Mouse (Mus musculus) MEL (cell line): ENCODE data around the gene Acvr1b. TPM values are rescaled to one million over a fixed set of nuclear protein-coding genes. Genes with fewer than 3 reads are reported as not detected.

ENCODE experiments used
- DNase-seq: peaks from one replicate; pipeline ENCODE4 v3.0.0; 2011; ENCODE audit warnings: low read depth, low spot score
- H3K27ac ChIP-seq: 2 replicates; pipeline ENCODE4 v1.5.1; 2012; ENCODE audit warnings: low read depth, mild to moderate bottlenecking, control low read depth, low read length, moderate library complexity; ENCODE audit not compliant: control insufficient read depth
- H3K27me3 ChIP-seq, 2 experiments: fragments of 150-350 bp in 1 of 2; sonication (generic) in 1 of 2; 2 replicates each; pipeline ENCODE4 v1.6.1; 2012; ENCODE audit warnings: low read length in 2 of 2, mild to moderate bottlenecking in 2 of 2, improper control_type of control experiment in 1 of 2, moderate library complexity in 1 of 2; ENCODE audit not compliant: insufficient read depth in 2 of 2, control insufficient read depth in 1 of 2
- H3K36me3 ChIP-seq, 2 experiments: 2 replicates each; pipeline ENCODE4 v1.6.1; 2012 to 2014; ENCODE audit warnings: low read length in 2 of 2, improper control_type of control experiment in 1 of 2, inconsistent platforms in 1 of 2, mild to moderate bottlenecking in 1 of 2; ENCODE audit not compliant: insufficient read depth in 2 of 2, control insufficient read depth in 1 of 2
- H3K4me1 ChIP-seq, 2 experiments: fragments of 150-350 bp in 1 of 2; sonication (generic) in 1 of 2; 2 replicates each; pipeline ENCODE4 v1.6.1; 2012; ENCODE audit warnings: low read length in 2 of 2, improper control_type of control experiment in 1 of 2, mild to moderate bottlenecking in 1 of 2; ENCODE audit not compliant: insufficient read depth in 2 of 2, control insufficient read depth in 1 of 2
- H3K4me3 ChIP-seq, 2 experiments: fragments of 150-350 bp in 1 of 2; sonication (generic) in 1 of 2; 2 replicates each; pipeline ENCODE4 v1.5.1; 2012; ENCODE audit warnings: low read depth in 2 of 2, low read length in 2 of 2, mild to moderate bottlenecking in 2 of 2, moderate library complexity in 2 of 2, control low read depth in 1 of 2, improper control_type of control experiment in 1 of 2; ENCODE audit not compliant: control insufficient read depth in 1 of 2, insufficient read depth in 1 of 2
- H3K79me2 ChIP-seq: 2 replicates; pipeline ENCODE4 v1.6.1; 2012; ENCODE audit warnings: mild to moderate bottlenecking, low read length, moderate library complexity; ENCODE audit not compliant: control insufficient read depth, poor library complexity, insufficient read depth
- H3K9ac ChIP-seq: 2 replicates; pipeline ENCODE4 v1.6.1; 2012; ENCODE audit warnings: low read depth, mild to moderate bottlenecking, control low read depth, low read length, moderate library complexity; ENCODE audit not compliant: control insufficient read depth, poor library complexity, severe bottlenecking
- H3K9me3 ChIP-seq: fragments of 150-350 bp; sonication (generic); replicated peaks from 2 replicates; pipeline ENCODE4 v1.6.1; 2012; ENCODE audit warnings: mild to moderate bottlenecking, low read length, improper control_type of control experiment, moderate library complexity; ENCODE audit not compliant: insufficient read depth
- CHD2 ChIP-seq: IDR thresholded peaks from 2 replicates; pipeline ENCODE4 v1.6.1; 2011; ENCODE audit warnings: low read length, improper control_type of control experiment
- CTCF ChIP-seq, 3 experiments: IDR thresholded peaks in 2 of 3; conservative IDR thresholded peaks in 1 of 3; 2 replicates each; pipeline ENCODE4 v1.5.1; 2011 to 2012; ENCODE audit warnings: low read length in 3 of 3, low read depth in 2 of 3, mild to moderate bottlenecking in 2 of 3, improper control_type of control experiment in 1 of 3, inconsistent platforms in 1 of 3, mixed read lengths in 1 of 3, moderate library complexity in 1 of 3; ENCODE audit not compliant: control insufficient read depth in 1 of 3, insufficient read depth in 1 of 3, poor library complexity in 1 of 3, severe bottlenecking in 1 of 3
- E2F4 ChIP-seq: IDR thresholded peaks from 2 replicates; pipeline ENCODE4 v1.6.1; 2011; ENCODE audit warnings: low read depth, low read length, improper control_type of control experiment, borderline replicate concordance
- ELF1 ChIP-seq: IDR thresholded peaks from 2 replicates; pipeline ENCODE4 v1.6.1; 2014; ENCODE audit warnings: low read depth, mild to moderate bottlenecking, inconsistent platforms, low read length, improper control_type of control experiment, moderate library complexity
- EP300 ChIP-seq, 2 experiments: IDR thresholded peaks; 2 replicates each; pipeline ENCODE4 v1.6.1; 2011; ENCODE audit warnings: improper control_type of control experiment in 2 of 2, low read length in 2 of 2, low read depth in 1 of 2, mild to moderate bottlenecking in 1 of 2
- ETS1 ChIP-seq: IDR thresholded peaks from 2 replicates; pipeline ENCODE4 v1.6.1; 2012; ENCODE audit warnings: low read depth, mild to moderate bottlenecking, inconsistent platforms, low read length, improper control_type of control experiment, moderate library complexity
- GABPA ChIP-seq: IDR thresholded peaks from 2 replicates; pipeline ENCODE4 v1.6.1; 2012; ENCODE audit warnings: low read depth, mild to moderate bottlenecking, inconsistent platforms, low read length, improper control_type of control experiment, moderate library complexity
- JUND ChIP-seq: IDR thresholded peaks from 2 replicates; pipeline ENCODE4 v1.6.1; 2011; ENCODE audit warnings: low read depth, mild to moderate bottlenecking, improper control_type of control experiment, low read length
- MAFK ChIP-seq: IDR thresholded peaks from 2 replicates; pipeline ENCODE4 v1.6.1; 2011; ENCODE audit warnings: low read depth, mild to moderate bottlenecking, low read length, improper control_type of control experiment, borderline replicate concordance
- MAX ChIP-seq: IDR thresholded peaks from 2 replicates; pipeline ENCODE4 v1.6.1; 2011; ENCODE audit warnings: low read length, improper control_type of control experiment
- MAZ ChIP-seq: IDR thresholded peaks from 2 replicates; pipeline ENCODE4 v1.6.1; 2012; ENCODE audit warnings: low read depth, mild to moderate bottlenecking, inconsistent platforms, low read length, improper control_type of control experiment
- MEF2A ChIP-seq: IDR thresholded peaks from 2 replicates; pipeline ENCODE4 v1.6.1; 2014; ENCODE audit warnings: low read depth, mild to moderate bottlenecking, inconsistent platforms, low read length, improper control_type of control experiment; ENCODE audit not compliant: poor library complexity, insufficient replicate concordance, severe bottlenecking; ENCODE audit errors: extremely low read depth
- MXI1 ChIP-seq: IDR thresholded peaks from 2 replicates; pipeline ENCODE4 v1.6.1; 2011; ENCODE audit warnings: mild to moderate bottlenecking, low read depth, low read length, improper control_type of control experiment
- MYC ChIP-seq: IDR thresholded peaks from 2 replicates; pipeline ENCODE4 v1.6.1; 2011; ENCODE audit warnings: low read depth, mild to moderate bottlenecking, low read length, improper control_type of control experiment, moderate library complexity
- NELFE ChIP-seq: IDR thresholded peaks from 2 replicates; pipeline ENCODE4 v1.6.1; 2011; ENCODE audit warnings: low read depth, low read length, improper control_type of control experiment
- NRF1 ChIP-seq: IDR thresholded peaks from 2 replicates; pipeline ENCODE4 v1.6.1; 2014; ENCODE audit warnings: low read depth, mild to moderate bottlenecking, inconsistent platforms, low read length, improper control_type of control experiment, moderate library complexity; ENCODE audit not compliant: poor library complexity, insufficient read depth, severe bottlenecking
- POLR2AphosphoS2 ChIP-seq: IDR thresholded peaks from 2 replicates; pipeline ENCODE4 v1.6.1; 2011; ENCODE audit warnings: low read length, improper control_type of control experiment
- POLR2AphosphoS5 ChIP-seq: IDR thresholded peaks from 2 replicates; pipeline ENCODE4 v1.6.1; 2012; ENCODE audit warnings: low read depth, borderline replicate concordance, mild to moderate bottlenecking, inconsistent platforms, low read length, moderate library complexity, mixed read lengths
- RAD21 ChIP-seq: IDR thresholded peaks from 2 replicates; pipeline ENCODE4 v1.6.1; 2011; ENCODE audit warnings: mild to moderate bottlenecking, low read depth, low read length, improper control_type of control experiment
- RCOR1 ChIP-seq: IDR thresholded peaks from 2 replicates; pipeline ENCODE4 v1.6.1; 2012; ENCODE audit warnings: low read depth, mild to moderate bottlenecking, inconsistent platforms, low read length, improper control_type of control experiment
- SMC3 ChIP-seq: IDR thresholded peaks from 2 replicates; pipeline ENCODE4 v1.6.1; 2011; ENCODE audit warnings: low read depth, low read length, improper control_type of control experiment
- TAL1 ChIP-seq: IDR thresholded peaks from 2 replicates; pipeline ENCODE4 v1.6.1; 2012; ENCODE audit warnings: mild to moderate bottlenecking, inconsistent platforms, low read length, moderate library complexity, mixed read lengths
- TBP ChIP-seq: IDR thresholded peaks from 2 replicates; pipeline ENCODE4 v1.8.0; 2011; ENCODE audit warnings: low read depth, low read length, improper control_type of control experiment
- TCF12 ChIP-seq: IDR thresholded peaks from 2 replicates; pipeline ENCODE4 v1.6.1; 2014; ENCODE audit warnings: low read depth, mild to moderate bottlenecking, inconsistent platforms, low read length, improper control_type of control experiment, moderate library complexity
- UBTF ChIP-seq: IDR thresholded peaks from 2 replicates; pipeline ENCODE4 v1.6.1; 2012; ENCODE audit warnings: low read depth, mild to moderate bottlenecking, inconsistent platforms, low read length, improper control_type of control experiment, moderate library complexity, borderline replicate concordance; ENCODE audit not compliant: insufficient read depth
- USF1 ChIP-seq: IDR thresholded peaks from 2 replicates; pipeline ENCODE4 v1.6.1; 2014; ENCODE audit warnings: low read depth, mild to moderate bottlenecking, inconsistent platforms, low read length, improper control_type of control experiment, moderate library complexity
- USF2 ChIP-seq, 2 experiments: IDR thresholded peaks; 2 replicates each; pipeline ENCODE4 v1.6.1; 2011 to 2012; ENCODE audit warnings: improper control_type of control experiment in 2 of 2, low read length in 2 of 2, borderline replicate concordance in 1 of 2, inconsistent platforms in 1 of 2, low read depth in 1 of 2, mild to moderate bottlenecking in 1 of 2; ENCODE audit not compliant: insufficient read depth in 1 of 2
- ZKSCAN1 ChIP-seq: IDR thresholded peaks from 2 replicates; pipeline ENCODE4 v1.6.1; 2012; ENCODE audit warnings: low read depth, mild to moderate bottlenecking, inconsistent platforms, low read length, improper control_type of control experiment, moderate library complexity
- ZMIZ1 ChIP-seq: IDR thresholded peaks from 2 replicates; pipeline ENCODE4 v1.6.1; 2012; ENCODE audit warnings: low read depth, mild to moderate bottlenecking, inconsistent platforms, low read length, improper control_type of control experiment, moderate library complexity
- ZNF384 ChIP-seq: IDR thresholded peaks from 2 replicates; pipeline ENCODE4 v1.6.1; 2012; ENCODE audit warnings: low read depth, mild to moderate bottlenecking, inconsistent platforms, low read length, improper control_type of control experiment
- polyA plus RNA-seq, 2 experiments: library from polyadenylated mRNA; stranded (reverse) in 1 of 2; unstranded in 1 of 2; fragments of >175 nt in 1 of 2; fragments of >200 nt in 1 of 2; gene quantifications; 2 replicates each; pipeline versions ENCODE4 v1.2.1 to v1.2.4; 2012; ENCODE audit warnings: low replicate concordance in 2 of 2, low read depth in 1 of 2; ENCODE audit not compliant: insufficient read length in 2 of 2, insufficient read depth in 1 of 2, missing spikeins in 1 of 2
- total RNA-seq: library from RNA; depleted of rRNA; stranded (reverse); fragments of 300-350 nt; gene quantifications from 2 replicates; pipeline ENCODE4 v1.2.3, GENCODE M21; 2012

Acvr1b gene
- total and polyA plus RNA-seq, 3 experiments = 10.4 to 13.2 TPM; not detected in 1

- Histone ChIP-seq H3K27me3 (no peaks in the 10 kb centered on the region), H3K4me3 (no peak overlapping the region), H3K4me1 (peaks cover 34 to 36% of the 10 kb centered on the region in 2 experiments), H3K9me3 (no peaks in the 10 kb centered on the region), H3K36me3 (peaks cover 0 to 36% of the 10 kb centered on the region in 2 experiments; a peak in 2 of 4 replicates), H3K79me2 (no peaks in the 10 kb centered on the region; the same call in 1 of the 2 replicates), H3K9ac (no peak overlapping the region), H3K27ac (no peak overlapping the region)
- TF ChIP-seq USF1 (no peak), MXI1 (no peak), E2F4 (no peak), TAL1 (no peak), TBP (no peak), ETS1 (no peak), ZNF384 (no peak), ZKSCAN1 (no peak), MAX (no peak), USF2 (IDR thresholded peaks at IDR 0.05; ENCODE audit: borderline replicate concordance in 1 of 2, insufficient read depth in 1 of 2, low read depth in 1 of 2, low read length in 2 of 2) (no peak), GABPA (no peak), JUND (no peak), ELF1 (no peak), MAFK (no peak), RAD21 (no peak), NELFE (no peak), RCOR1 (no peak), CHD2 (no peak)
- no peak for DNase-seq
Measured at GRCm38 (mm10) chr15:101163056-101163458, 10.8 kb upstream of the Acvr1b start.

GRCm38 (mm10) chr15:101163854-101164253, 10.0 kb upstream of the Acvr1b start:
- DNase-seq = peak; percentile 72
- Histone ChIP-seq H3K9ac (peak overlapping the region; percentile 12), H3K36me3 (peaks cover 0 to 41% of the 10 kb centered on the region in 2 experiments; a peak in 2 of 4 replicates), H3K9me3 (no peaks in the 10 kb centered on the region), H3K27ac (peak overlapping the region; percentile 54), H3K4me1 (peaks cover 36 to 37% of the 10 kb centered on the region in 2 experiments), H3K4me3 (no peak overlapping the region; a peak in 1 of 4 replicates), H3K79me2 (no peaks in the 10 kb centered on the region; the same call in 1 of the 2 replicates), H3K27me3 (no peaks in the 10 kb centered on the region)
- no peak for TF ChIP-seq CHD2
- TF ChIP-seq POLR2AphosphoS5 = no peak
- TF ChIP-seq TBP = peak; percentile 92
- peak; percentile 73 to 83 for TF ChIP-seq EP300 (IDR thresholded peaks at IDR 0.05; ENCODE audit: low read depth in 1 of 2, low read length in 2 of 2)
- peak; percentile 35; the same call in 1 of the 2 replicates for TF ChIP-seq MAZ
- TF ChIP-seq ZMIZ1 = peak; percentile 65; the same call in 1 of the 2 replicates
- no peak for TF ChIP-seq SMC3
- TF ChIP-seq ELF1 = no peak
- no peak for TF ChIP-seq UBTF
- no peak for TF ChIP-seq CTCF (IDR thresholded peaks at IDR 0.05 in 2 of 3, conservative IDR thresholded peaks at IDR 0.05 in 1 of 3; ENCODE audit: control insufficient read depth in 1 of 3, insufficient read depth in 1 of 3, low read depth in 2 of 3, low read length in 3 of 3, poor library complexity in 1 of 3, severe bottlenecking in 1 of 3)
- no peak for TF ChIP-seq E2F4
- TF ChIP-seq NRF1 = no peak
- TF ChIP-seq POLR2AphosphoS2 = no peak
- TF ChIP-seq TCF12 = peak; percentile 52; the same call in 1 of the 2 replicates
- no peak for TF ChIP-seq NELFE
- no peak for TF ChIP-seq MAFK
- TF ChIP-seq MEF2A = no peak
- no peak for TF ChIP-seq MXI1
- 0 out of 2 replicates have a peak, but pooled peaks have one; percentile 24 for TF ChIP-seq MYC
- TF ChIP-seq TAL1 = peak; percentile 65
